In the genomic region with DNA sequence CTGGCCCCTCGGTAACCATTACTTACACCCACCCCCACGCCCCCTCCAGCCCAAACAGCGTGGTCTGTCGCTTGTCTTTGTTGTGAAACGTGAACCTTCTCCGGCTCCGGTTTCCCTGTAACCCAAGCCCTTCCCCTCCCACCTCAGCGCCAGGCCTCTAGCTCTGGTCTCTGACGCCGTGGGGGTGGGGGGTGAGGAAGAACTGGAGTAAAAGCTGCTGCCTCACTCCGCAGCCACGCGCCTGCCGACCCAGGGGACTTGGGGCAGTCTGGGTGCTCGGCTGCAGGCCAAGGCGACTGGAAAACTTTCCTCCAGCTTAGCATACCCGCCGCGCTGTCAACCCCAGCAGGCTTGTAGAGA, we compare ENCODE assay signal across 8 mouse cellular contexts. TPM values are rescaled to one million over a fixed set of nuclear protein-coding genes. Genes with fewer than 3 reads are reported as not detected.
DNase-seq lines count a peak whose midpoint lies in the region; ATAC-seq and TF ChIP-seq lines count a peak whose summit lies in the region.

No protein-coding gene starts in this region.

- H3K27me3 ChIP-seq in forebrain, postnatal 0 days (ENCODE audit: insufficient read depth, low read length): no peaks in the 10 kb centered on the region; the same call in 1 of the 2 replicates
- peaks cover 39% of the 10 kb centered on the region for H3K27me3 ChIP-seq in hindbrain, embryonic 15.5 days
- H3K27me3 ChIP-seq in liver, embryonic 11.5 days (replicated peaks; ENCODE audit: control insufficient read depth, insufficient read depth, low read length): peaks cover 67% of the 10 kb centered on the region

- H3K4me3 ChIP-seq in forebrain, postnatal 0 days (ENCODE audit: low read depth, low read length): peak overlapping the region; percentile 48
- peak overlapping the region; percentile 47 for H3K4me3 ChIP-seq in hindbrain, embryonic 15.5 days
- H3K4me3 ChIP-seq in liver, embryonic 11.5 days (ENCODE audit: low read depth, low read length): peak overlapping the region; percentile 66

- no peaks in the 10 kb centered on the region for H3K9me3 ChIP-seq in forebrain, postnatal 0 days (ENCODE audit: low read length)
- no peaks in the 10 kb centered on the region for H3K9me3 ChIP-seq in hindbrain, embryonic 15.5 days
- no peaks in the 10 kb centered on the region for H3K9me3 ChIP-seq in liver, embryonic 11.5 days (ENCODE audit: control insufficient read depth, low read length)

- H3K4me2 ChIP-seq in forebrain, postnatal 0 days (ENCODE audit: low read depth): peak overlapping the region; percentile 98
- H3K4me2 ChIP-seq in hindbrain, embryonic 15.5 days: peak overlapping the region; percentile 99
- peak overlapping the region; percentile 95 for H3K4me2 ChIP-seq in liver, embryonic 11.5 days

- intact Hi-C loops in left cerebral cortex, postnatal 14 days (cut with DNase I): no loop called here

- WGBS in forebrain, postnatal 0 days: 2% methylated on average over 19 of the region's 19 CpGs
- WGBS in hindbrain, embryonic 15.5 days: under 1% methylated on average over 19 of the region's 19 CpGs
- under 1% methylated on average over 19 of the region's 19 CpGs for WGBS in liver, embryonic 11.5 days

- peaks cover 11% of the 10 kb centered on the region for H3K4me1 ChIP-seq in forebrain, postnatal 0 days (ENCODE audit: insufficient read depth)
- peaks cover 52% of the 10 kb centered on the region for H3K4me1 ChIP-seq in hindbrain, embryonic 15.5 days (replicated peaks)
- peaks cover 35% of the 10 kb centered on the region for H3K4me1 ChIP-seq in liver, embryonic 11.5 days (replicated peaks; ENCODE audit: control insufficient read depth, insufficient read depth, low read length)

- H3K27ac ChIP-seq in forebrain, postnatal 0 days (ENCODE audit: low read depth, low read length): no peak overlapping the region
- H3K27ac ChIP-seq in hindbrain, embryonic 15.5 days (replicated peaks): 0 out of 2 replicates have a peak overlapping the region, but pooled peaks have one; percentile 82
- H3K27ac ChIP-seq in liver, embryonic 11.5 days (ENCODE audit: low read depth, low read length): peak overlapping the region; percentile 83

- peak overlapping the region; percentile 18; the same call in 1 of the 2 replicates for H3K9ac ChIP-seq in forebrain, postnatal 0 days
- H3K9ac ChIP-seq in hindbrain, embryonic 15.5 days: peak overlapping the region; percentile 54
- peak overlapping the region; percentile 76 for H3K9ac ChIP-seq in liver, embryonic 11.5 days (ENCODE audit: low read depth, low read length)

- no peak for ATAC-seq in forebrain, postnatal 0 days
- ATAC-seq in hindbrain, embryonic 15.5 days (ENCODE audit: low FRiP score, low read depth): no peak
- no peak for ATAC-seq in liver, embryonic 11.5 days (replicated peaks; ENCODE audit: low FRiP score)
- ATAC-seq in frontal cortex, adult (ENCODE audit: low TSS enrichment): no peak

- H3K36me3 ChIP-seq in forebrain, postnatal 0 days (ENCODE audit: insufficient read depth): peaks cover 11% of the 10 kb centered on the region
- H3K36me3 ChIP-seq in hindbrain, embryonic 15.5 days: peaks cover 3% of the 10 kb centered on the region; the same call in 1 of the 2 replicates
- peaks cover 6% of the 10 kb centered on the region; the same call in 1 of the 2 replicates for H3K36me3 ChIP-seq in liver, embryonic 11.5 days (ENCODE audit: control insufficient read depth, insufficient read depth, low read length)

- TF ChIP-seq CTCF in forebrain, postnatal 0 days (IDR thresholded peaks at IDR 0.05; ENCODE audit: low read depth): no peak

- DNase-seq in ES-CJ7 (ENCODE audit: low read depth, low spot score): peak; percentile 71
- peak; percentile 49 to 62 for DNase-seq in adrenal gland, adult 18-20 months (ENCODE audit: low spot score in 2 of 2)
- no peak for DNase-seq in forebrain, postnatal 0 days
- DNase-seq in liver, embryonic 11.5 days (ENCODE audit: low spot score): peak; percentile 76
- peak; percentile 29 for DNase-seq in naive thymus-derived CD4-positive, alpha-beta T cell, adult 2 months (ENCODE audit: low read depth)
- no peak for DNase-seq in left cerebral cortex, postnatal 14 days (ENCODE audit: low spot score in 2 of 2)

RNA-seq across cellular contexts. Expression of a gene that starts 1.3 kb away (rescaled TPM):
- 10 to 100 TPM; 13.0 to 14.7 TPM for total RNA-seq in adrenal gland, adult 18-20 months (2021)
- total RNA-seq in forebrain, postnatal 0 days (2014; rRNA removed): 3.0 and 4.1 TPM in 2 replicates
- polyA plus RNA-seq in forebrain, postnatal 0 days (2015; fragmentation: Nextera tagmentation; extraction: Ambion mirVana): 0.97 and 1.0 TPM in 2 replicates
- 2.5 and 2.6 TPM in 2 replicates for polyA plus RNA-seq in hindbrain, embryonic 15.5 days (2015; fragmentation: Nextera tagmentation; extraction: Ambion mirVana)
- polyA plus RNA-seq in liver, embryonic 11.5 days (2014; fragmentation: Nextera tagmentation; extraction: Ambion mirVana): 3.7 and 4.3 TPM in 2 replicates
- total RNA-seq in left cerebral cortex, postnatal 14 days (2021): 1 to 10 TPM; 1.6 TPM

RNA-seq across cellular contexts. Expression of a gene that starts 12.1 kb away (rescaled TPM):
- 100 to 1,000 TPM; 127 to 137 TPM for total RNA-seq in adrenal gland, adult 18-20 months (2021)
- 16.2 and 20.8 TPM in 2 replicates for total RNA-seq in forebrain, postnatal 0 days (2014; rRNA removed)
- polyA plus RNA-seq in forebrain, postnatal 0 days (2015; fragmentation: Nextera tagmentation; extraction: Ambion mirVana): 2.2 and 3.0 TPM in 2 replicates
- polyA plus RNA-seq in hindbrain, embryonic 15.5 days (2015; fragmentation: Nextera tagmentation; extraction: Ambion mirVana): 10.5 and 10.9 TPM in 2 replicates
- 12.4 and 13.9 TPM in 2 replicates for polyA plus RNA-seq in liver, embryonic 11.5 days (2014; fragmentation: Nextera tagmentation; extraction: Ambion mirVana)
- 10 to 100 TPM; 34.3 to 36.7 TPM for total RNA-seq in left cerebral cortex, postnatal 14 days (2021)

RNA-seq across cellular contexts. Expression of a gene that starts 19.7 kb away (rescaled TPM):
- total RNA-seq in adrenal gland, adult 18-20 months (2021): 10 to 100 TPM; 48.3 to 49.1 TPM
- 96.5 and 122 TPM in 2 replicates for total RNA-seq in forebrain, postnatal 0 days (2014; rRNA removed)
- 43.6 and 43.8 TPM in 2 replicates for polyA plus RNA-seq in forebrain, postnatal 0 days (2015; fragmentation: Nextera tagmentation; extraction: Ambion mirVana)
- polyA plus RNA-seq in hindbrain, embryonic 15.5 days (2015; fragmentation: Nextera tagmentation; extraction: Ambion mirVana): 36.2 and 42.5 TPM in 2 replicates
- 10.2 and 12.8 TPM in 2 replicates for polyA plus RNA-seq in liver, embryonic 11.5 days (2014; fragmentation: Nextera tagmentation; extraction: Ambion mirVana)
- total RNA-seq in left cerebral cortex, postnatal 14 days (2021): 100 to 1,000 TPM; 151 to 162 TPM

RNA-seq across cellular contexts. Expression of a gene that starts 22.4 kb away (rescaled TPM):
- not detected for total RNA-seq in adrenal gland, adult 18-20 months (2021)
- total RNA-seq in forebrain, postnatal 0 days (2014; rRNA removed): 5.3 and 8.9 TPM in 2 replicates
- 8.3 and 10.6 TPM in 2 replicates for polyA plus RNA-seq in forebrain, postnatal 0 days (2015; fragmentation: Nextera tagmentation; extraction: Ambion mirVana)
- polyA plus RNA-seq in hindbrain, embryonic 15.5 days (2015; fragmentation: Nextera tagmentation; extraction: Ambion mirVana): 6.9 and 8.1 TPM in 2 replicates
- polyA plus RNA-seq in liver, embryonic 11.5 days (2014; fragmentation: Nextera tagmentation; extraction: Ambion mirVana): 1.2 and 1.9 TPM in 2 replicates
- total RNA-seq in left cerebral cortex, postnatal 14 days (2021): under 1 TPM; 0.48 to 0.76 TPM

RNA-seq across cellular contexts. Expression of a gene that starts 23.9 kb away (rescaled TPM):
- 10 to 100 TPM; 12.6 to 15.4 TPM for total RNA-seq in adrenal gland, adult 18-20 months (2021)
- 19.8 and 22.8 TPM in 2 replicates for total RNA-seq in forebrain, postnatal 0 days (2014; rRNA removed)
- polyA plus RNA-seq in forebrain, postnatal 0 days (2015; fragmentation: Nextera tagmentation; extraction: Ambion mirVana): 8.4 and 11.9 TPM in 2 replicates
- polyA plus RNA-seq in hindbrain, embryonic 15.5 days (2015; fragmentation: Nextera tagmentation; extraction: Ambion mirVana): 16.2 and 16.6 TPM in 2 replicates
- polyA plus RNA-seq in liver, embryonic 11.5 days (2014; fragmentation: Nextera tagmentation; extraction: Ambion mirVana): 9.9 TPM in 2 replicates
- total RNA-seq in left cerebral cortex, postnatal 14 days (2021): 10 to 100 TPM; 11.5 to 12.6 TPM

Comparison
In these comparisons a context has a peak if more than half of its experiments do, and no peak if none do; other contexts are left out.
1. DNase-seq: peak in ES-CJ7 (single experiment), adrenal gland, adult 18-20 months (2 of 2), liver, embryonic 11.5 days (single experiment) and naive thymus-derived CD4-positive, alpha-beta T cell, adult 2 months (single experiment); none in forebrain, postnatal 0 days (single experiment) and left cerebral cortex, postnatal 14 days (0 of 2).
2. H3K9ac ChIP-seq: peak in every context shown above with its lines; median percentile 76 in liver, embryonic 11.5 days; 54 in hindbrain, embryonic 15.5 days; 18 in forebrain, postnatal 0 days.
3. Peak in every context shown above with its lines, with median percentiles within 50 percentile points of each other: H3K4me2 ChIP-seq and H3K4me3 ChIP-seq.